Mouse (Mus musculus): ENCODE data around the gene Pitpnm2. TPM values are rescaled to one million over a fixed set of nuclear protein-coding genes. Genes with fewer than 3 reads are reported as not detected.

Gene Pitpnm2
- polyA plus RNA-seq, 1 experiment from 2014 or later = 8.4 TPM

GRCm38 (mm10) chr5:124269661-124270060, 20.1 kb upstream of the Pitpnm2 start:
- Histone ChIP-seq H3K36me3 (ENCODE audit: control insufficient read depth, insufficient read depth, low read length) (peaks cover 5% of the 10 kb centered on the region; the same call in 1 of the 2 replicates), H3K9ac (ENCODE audit: low read depth, low read length) (no peak overlapping the region), H3K9me3 (ENCODE audit: control insufficient read depth, low read length) (no peaks in the 10 kb centered on the region), H3K27ac (ENCODE audit: low read depth, low read length) (no peak overlapping the region), H3K4me3 (ENCODE audit: low read length) (no peak overlapping the region), H3K4me1 (ENCODE audit: control insufficient read depth, insufficient read depth, low read depth, low read length) (no peaks in the 10 kb centered on the region), H3K27me3 (replicated peaks; ENCODE audit: control insufficient read depth, insufficient read depth, low read length) (no peaks in the 10 kb centered on the region), H3K4me2 (ENCODE audit: low read length) (no peak overlapping the region)
- 18% methylated on average over 11 of the region's 11 CpGs for WGBS
- no peak for ATAC-seq

- Histone ChIP-seq H3K4me2 (ENCODE audit: low read length) (no peak overlapping the region), H3K27me3 (replicated peaks; ENCODE audit: control insufficient read depth, insufficient read depth, low read length) (no peaks in the 10 kb centered on the region), H3K4me3 (ENCODE audit: low read length) (no peak overlapping the region), H3K9ac (ENCODE audit: low read depth, low read length) (no peak overlapping the region), H3K4me1 (ENCODE audit: control insufficient read depth, insufficient read depth, low read depth, low read length) (no peaks in the 10 kb centered on the region), H3K27ac (ENCODE audit: low read depth, low read length) (no peak overlapping the region), H3K9me3 (ENCODE audit: control insufficient read depth, low read length) (no peaks in the 10 kb centered on the region), H3K36me3 (ENCODE audit: control insufficient read depth, insufficient read depth, low read length) (peaks cover 10% of the 10 kb centered on the region)
- WGBS = 96% methylated on average over 6 of the region's 6 CpGs
- no peak for ATAC-seq
These were observed 18.1 kb upstream of the Pitpnm2 start for GRCm38 (mm10) chr5:124267652-124268051.

- Histone ChIP-seq H3K9ac (ENCODE audit: low read depth, low read length) (no peak overlapping the region), H3K4me2 (ENCODE audit: low read length) (no peak overlapping the region), H3K27ac (ENCODE audit: low read depth, low read length) (no peak overlapping the region), H3K27me3 (replicated peaks; ENCODE audit: control insufficient read depth, insufficient read depth, low read length) (no peaks in the 10 kb centered on the region), H3K9me3 (ENCODE audit: control insufficient read depth, low read length) (no peaks in the 10 kb centered on the region), H3K4me3 (ENCODE audit: low read length) (no peak overlapping the region), H3K36me3 (ENCODE audit: control insufficient read depth, insufficient read depth, low read length) (peaks cover 14% of the 10 kb centered on the region), H3K4me1 (ENCODE audit: control insufficient read depth, insufficient read depth, low read depth, low read length) (no peaks in the 10 kb centered on the region)
- 88% methylated on average over 6 of the region's 6 CpGs for WGBS
- no peak for ATAC-seq
These were observed 17.3 kb upstream of the Pitpnm2 start for GRCm38 (mm10) chr5:124266821-124267220.

GRCm38 (mm10) chr5:124263246-124263645, 13.7 kb upstream of the Pitpnm2 start:
- no peaks in the 10 kb centered on the region for H3K27me3 ChIP-seq (replicated peaks; ENCODE audit: control insufficient read depth, insufficient read depth, low read length)
- peaks cover 23% of the 10 kb centered on the region for H3K36me3 ChIP-seq (ENCODE audit: control insufficient read depth, insufficient read depth, low read length)
- ATAC-seq = no peak
- no peak overlapping the region for H3K4me2 ChIP-seq (ENCODE audit: low read length)
- no peaks in the 10 kb centered on the region for H3K9me3 ChIP-seq (ENCODE audit: control insufficient read depth, low read length)
- WGBS = 79% methylated on average over 4 of the region's 4 CpGs
- no peaks in the 10 kb centered on the region for H3K4me1 ChIP-seq (ENCODE audit: control insufficient read depth, insufficient read depth, low read depth, low read length)
- H3K27ac ChIP-seq (ENCODE audit: low read depth, low read length) = no peak overlapping the region
- no peak overlapping the region for H3K4me3 ChIP-seq (ENCODE audit: low read length)
- H3K9ac ChIP-seq (ENCODE audit: low read depth, low read length) = no peak overlapping the region

- 85% methylated on average over 4 of the region's 4 CpGs for WGBS
- Histone ChIP-seq H3K4me2 (ENCODE audit: low read length) (no peak overlapping the region), H3K27ac (ENCODE audit: low read depth, low read length) (no peak overlapping the region), H3K4me3 (ENCODE audit: low read length) (no peak overlapping the region), H3K9me3 (ENCODE audit: control insufficient read depth, low read length) (no peaks in the 10 kb centered on the region), H3K36me3 (ENCODE audit: control insufficient read depth, insufficient read depth, low read length) (peaks cover 24% of the 10 kb centered on the region), H3K9ac (ENCODE audit: low read depth, low read length) (no peak overlapping the region), H3K27me3 (replicated peaks; ENCODE audit: control insufficient read depth, insufficient read depth, low read length) (no peaks in the 10 kb centered on the region), H3K4me1 (ENCODE audit: control insufficient read depth, insufficient read depth, low read depth, low read length) (no peaks in the 10 kb centered on the region)
- ATAC-seq = no peak
These were observed 12.5 kb upstream of the Pitpnm2 start for GRCm38 (mm10) chr5:124262090-124262489.

GRCm38 (mm10) chr5:124259133-124259532, 9.6 kb upstream of the Pitpnm2 start:
- Histone ChIP-seq H3K4me3 (ENCODE audit: low read length) (no peak overlapping the region), H3K27me3 (replicated peaks; ENCODE audit: control insufficient read depth, insufficient read depth, low read length) (no peaks in the 10 kb centered on the region), H3K9me3 (ENCODE audit: control insufficient read depth, low read length) (no peaks in the 10 kb centered on the region), H3K4me1 (ENCODE audit: control insufficient read depth, insufficient read depth, low read depth, low read length) (no peaks in the 10 kb centered on the region), H3K36me3 (ENCODE audit: control insufficient read depth, insufficient read depth, low read length) (peaks cover 22% of the 10 kb centered on the region), H3K4me2 (ENCODE audit: low read length) (no peak overlapping the region), H3K9ac (ENCODE audit: low read depth, low read length) (no peak overlapping the region), H3K27ac (ENCODE audit: low read depth, low read length) (no peak overlapping the region)
- 62% methylated on average over 2 of the region's 2 CpGs for WGBS
- ATAC-seq = no peak

GRCm38 (mm10) chr5:124258026-124258425, 8.5 kb upstream of the Pitpnm2 start:
- Histone ChIP-seq H3K36me3 (ENCODE audit: control insufficient read depth, insufficient read depth, low read length) (peaks cover 25% of the 10 kb centered on the region), H3K9ac (ENCODE audit: low read depth, low read length) (no peak overlapping the region), H3K27ac (ENCODE audit: low read depth, low read length) (no peak overlapping the region), H3K27me3 (replicated peaks; ENCODE audit: control insufficient read depth, insufficient read depth, low read length) (no peaks in the 10 kb centered on the region), H3K4me3 (ENCODE audit: low read length) (no peak overlapping the region), H3K4me1 (ENCODE audit: control insufficient read depth, insufficient read depth, low read depth, low read length) (no peaks in the 10 kb centered on the region), H3K9me3 (ENCODE audit: control insufficient read depth, low read length) (no peaks in the 10 kb centered on the region), H3K4me2 (ENCODE audit: low read length) (no peak overlapping the region)
- 95% methylated on average over 1 of the region's 1 CpGs for WGBS
- ATAC-seq = no peak

- no peaks in the 10 kb centered on the region for H3K9me3 ChIP-seq (ENCODE audit: control insufficient read depth, low read length)
- no peak overlapping the region for H3K4me3 ChIP-seq (ENCODE audit: low read length)
- no peak overlapping the region for H3K9ac ChIP-seq (ENCODE audit: low read depth, low read length)
- 91% methylated on average over 7 of the region's 7 CpGs for WGBS
- H3K27ac ChIP-seq (ENCODE audit: low read depth, low read length) = no peak overlapping the region
- H3K36me3 ChIP-seq (ENCODE audit: control insufficient read depth, insufficient read depth, low read length) = peaks cover 17% of the 10 kb centered on the region
- peaks cover 5% of the 10 kb centered on the region for H3K4me1 ChIP-seq (ENCODE audit: control insufficient read depth, insufficient read depth, low read depth, low read length)
- no peaks in the 10 kb centered on the region for H3K27me3 ChIP-seq (replicated peaks; ENCODE audit: control insufficient read depth, insufficient read depth, low read length)
- ATAC-seq = no peak
- H3K4me2 ChIP-seq (ENCODE audit: low read length) = no peak overlapping the region
These were observed 5.6 kb upstream of the Pitpnm2 start for GRCm38 (mm10) chr5:124255141-124255540.

GRCm38 (mm10) chr5:124253555-124253954, 4.0 kb upstream of the Pitpnm2 start:
- Histone ChIP-seq H3K9ac (ENCODE audit: low read depth, low read length) (no peak overlapping the region), H3K9me3 (ENCODE audit: control insufficient read depth, low read length) (no peaks in the 10 kb centered on the region), H3K4me2 (ENCODE audit: low read length) (no peak overlapping the region), H3K4me1 (ENCODE audit: control insufficient read depth, insufficient read depth, low read depth, low read length) (peaks cover 8% of the 10 kb centered on the region), H3K4me3 (ENCODE audit: low read length) (no peak overlapping the region), H3K27me3 (replicated peaks; ENCODE audit: control insufficient read depth, insufficient read depth, low read length) (no peaks in the 10 kb centered on the region), H3K27ac (ENCODE audit: low read depth, low read length) (no peak overlapping the region), H3K36me3 (ENCODE audit: control insufficient read depth, insufficient read depth, low read length) (peaks cover 11% of the 10 kb centered on the region)
- ATAC-seq = no peak
- WGBS = 87% methylated on average over 8 of the region's 8 CpGs
